Mouse (Mus musculus): Measurements from ENCODE around the gene Dnajc21.

GRCm38 (mm10) chr15:10486365-10486839, 16.1 kb upstream of the Dnajc21 start:
- TF ChIP-seq CTCF (IDR thresholded peaks at IDR 0.05; ENCODE audit: borderline replicate concordance, control insufficient read depth, extremely low read depth, insufficient read depth, low read length, poor library complexity) (no peak), POLR2A (IDR thresholded peaks at IDR 0.05; ENCODE audit: control insufficient read depth, extremely low read depth, insufficient read depth, low read length, poor library complexity) (no peak)
